Mouse (Mus musculus) ES-Bruce4 (cell line): ENCODE data around the gene Pcnp. TPM values are rescaled to one million over a fixed set of nuclear protein-coding genes. Genes with fewer than 3 reads are reported as not detected.

ENCODE experiments used
- H3K27ac ChIP-seq: 2 replicates; pipeline ENCODE4 v1.5.1; 2012; ENCODE audit warnings: low read length, inconsistent platforms; ENCODE audit not compliant: insufficient read depth
- H3K27me3 ChIP-seq: 2 replicates; pipeline ENCODE4 v1.6.1; 2012; ENCODE audit warnings: mild to moderate bottlenecking, low read length, inconsistent platforms; ENCODE audit not compliant: control insufficient read depth, poor library complexity, insufficient read depth, severe bottlenecking
- H3K36me3 ChIP-seq: 2 replicates; pipeline ENCODE4 v1.6.1; 2012; ENCODE audit warnings: inconsistent platforms, mild to moderate bottlenecking, low read length, moderate library complexity; ENCODE audit not compliant: control insufficient read depth, poor library complexity, insufficient read depth, severe bottlenecking
- H3K4me1 ChIP-seq: one replicate; pipeline ENCODE4 v1.8.1; 2011; ENCODE audit warnings: low read length; ENCODE audit not compliant: control insufficient read depth, insufficient read depth
- H3K4me3 ChIP-seq: 2 replicates; pipeline ENCODE4 v1.5.1; 2011; ENCODE audit warnings: low read depth, mild to moderate bottlenecking, low read length
- H3K9ac ChIP-seq: 2 replicates; pipeline ENCODE4 v1.6.1; 2012; ENCODE audit warnings: low read depth, mild to moderate bottlenecking, inconsistent platforms; ENCODE audit not compliant: poor library complexity, severe bottlenecking
- H3K9me3 ChIP-seq: replicated peaks from 2 replicates; pipeline ENCODE4 v1.6.1; 2012; ENCODE audit warnings: mild to moderate bottlenecking, low read length, inconsistent platforms; ENCODE audit not compliant: control insufficient read depth, poor library complexity, insufficient read depth, severe bottlenecking
- CTCF ChIP-seq: IDR thresholded peaks from one replicate; pipeline ENCODE4 v1.8.1; 2011; ENCODE audit warnings: low read depth, low read length
- EP300 ChIP-seq: IDR thresholded peaks from 2 replicates; pipeline ENCODE4 v1.6.1; 2011; ENCODE audit warnings: low read depth, low read length; ENCODE audit not compliant: insufficient read depth
- POLR2A ChIP-seq: IDR thresholded peaks from one replicate; pipeline ENCODE4 v1.8.1; 2011; ENCODE audit warnings: low read length; ENCODE audit not compliant: insufficient read depth
- polyA plus RNA-seq: library from polyadenylated mRNA; stranded (reverse); fragments of >200 nt; gene quantifications from 2 replicates; pipeline ENCODE4 v1.2.4, GENCODE M21; 2011; ENCODE audit warnings: low read depth; ENCODE audit not compliant: missing spikeins, insufficient read depth, insufficient read length

The Pcnp gene
- polyA plus RNA-seq, 1 experiment: 256 TPM

GRCm38 (mm10) chr16:56037138-56038010, 7.8 kb upstream of the Pcnp start, which contains the start of gene Trmt10c:
Gene Trmt10c, minus strand, starts transcription at chr16:56037819.
- no peaks in the 10 kb centered on the region for H3K9me3 ChIP-seq
- no peaks in the 10 kb centered on the region for H3K27me3 ChIP-seq
- H3K4me1 ChIP-seq: no peaks in the 10 kb centered on the region
- TF ChIP-seq POLR2A (peak; percentile 48), CTCF (no peak), EP300 (no peak)
- H3K36me3 ChIP-seq: peaks cover 18% of the 10 kb centered on the region
- 0 out of 2 replicates have a peak within 1 kb of the TSS, but pooled peaks have one; percentile 16 for H3K27ac ChIP-seq
- peak within 1 kb of the TSS; percentile 94 for H3K4me3 ChIP-seq
- peak within 1 kb of the TSS; percentile 84 for H3K9ac ChIP-seq

DNA sequence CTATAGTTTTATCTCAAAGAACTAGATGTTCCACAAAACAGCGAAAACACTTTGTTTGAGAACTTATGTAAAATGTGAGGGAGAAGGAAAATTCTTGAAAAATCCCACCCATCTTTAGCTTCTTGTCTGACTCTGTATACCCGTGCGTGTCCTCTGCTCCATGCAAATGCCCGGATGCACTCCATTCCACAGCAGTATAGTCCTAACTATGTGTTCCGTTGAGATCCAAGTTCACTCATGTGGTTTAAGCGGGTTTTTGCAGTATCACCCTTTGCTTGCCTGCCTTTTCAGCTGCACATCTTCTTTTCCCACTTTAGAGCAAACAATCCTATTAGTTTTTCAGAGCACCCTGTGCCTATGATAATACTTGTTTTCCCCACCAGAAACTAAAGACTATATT, 7.0 kb upstream of the Pcnp start:
- Histone ChIP-seq H3K27me3 (no peaks in the 10 kb centered on the region), H3K36me3 (peaks cover 18% of the 10 kb centered on the region), H3K4me1 (no peaks in the 10 kb centered on the region), H3K4me3 (peak overlapping the region; percentile 94), H3K9me3 (no peaks in the 10 kb centered on the region), H3K9ac (peak overlapping the region; percentile 84), H3K27ac (no peak overlapping the region)
- no peak for TF ChIP-seq POLR2A
- no peak for TF ChIP-seq CTCF
- no peak for TF ChIP-seq EP300

- peaks cover 18% of the 10 kb centered on the region for H3K36me3 ChIP-seq
- TF ChIP-seq CTCF (no peak), EP300 (no peak), POLR2A (no peak)
- no peaks in the 10 kb centered on the region for H3K4me1 ChIP-seq
- no peaks in the 10 kb centered on the region for H3K9me3 ChIP-seq
- H3K4me3 ChIP-seq: no peak overlapping the region
- H3K27ac ChIP-seq: no peak overlapping the region
- H3K9ac ChIP-seq: no peak overlapping the region
- no peaks in the 10 kb centered on the region for H3K27me3 ChIP-seq
Observed at GRCm38 (mm10) chr16:56034566-56034965, 5.0 kb upstream of the Pcnp start.

GRCm38 (mm10) chr16:56028722-56029551, 602 bp downstream of the Pcnp start:
- peak overlapping the region; percentile 90 for H3K9ac ChIP-seq
- TF ChIP-seq CTCF (no peak), EP300 (no peak), POLR2A (no peak)
- no peaks in the 10 kb centered on the region for H3K27me3 ChIP-seq
- H3K9me3 ChIP-seq: no peaks in the 10 kb centered on the region
- H3K4me3 ChIP-seq: peak overlapping the region; percentile 84
- H3K27ac ChIP-seq: no peak overlapping the region
- H3K36me3 ChIP-seq: peaks cover 22% of the 10 kb centered on the region
- no peaks in the 10 kb centered on the region for H3K4me1 ChIP-seq

DNA sequence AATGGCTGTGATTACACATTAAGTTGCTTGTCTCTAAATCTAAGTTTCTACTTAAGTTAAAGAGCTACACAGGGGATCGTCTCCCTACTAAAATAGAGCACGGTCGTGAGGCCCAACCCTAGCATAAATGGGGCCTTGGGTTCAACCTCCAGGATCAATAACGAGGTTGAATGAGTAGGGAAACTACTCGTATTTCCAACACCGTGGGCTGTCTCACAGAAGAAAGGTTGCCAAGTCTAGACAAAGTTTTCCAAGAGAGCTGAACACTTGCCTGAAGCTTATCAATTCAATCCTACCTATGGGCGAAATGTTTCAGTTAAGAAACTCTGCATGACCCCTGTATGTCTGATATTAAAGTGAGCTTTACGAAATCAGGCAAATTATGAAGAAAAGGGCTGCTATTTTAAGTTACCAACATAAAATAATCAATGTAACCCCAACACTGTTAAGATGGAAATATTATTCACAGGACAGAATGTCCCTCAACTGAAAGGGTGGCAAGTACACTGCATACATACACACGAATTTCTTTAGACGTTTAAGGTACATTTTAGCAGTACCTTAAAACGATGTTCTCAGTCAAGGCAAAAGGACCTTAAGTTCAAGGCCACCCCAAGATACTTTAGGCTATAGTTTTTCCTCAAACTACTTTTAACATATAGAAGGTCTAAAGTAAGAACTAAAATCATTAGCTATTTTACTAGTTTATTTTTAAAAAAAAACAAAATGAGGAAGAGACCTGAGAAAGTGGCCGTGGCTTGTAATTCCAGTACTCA, 1.5 kb downstream of the Pcnp start:
- Histone ChIP-seq H3K9ac (peak overlapping the region; percentile 90), H3K27ac (no peak overlapping the region), H3K9me3 (no peaks in the 10 kb centered on the region), H3K4me3 (peak overlapping the region; percentile 84), H3K27me3 (no peaks in the 10 kb centered on the region), H3K4me1 (no peaks in the 10 kb centered on the region), H3K36me3 (peaks cover 20% of the 10 kb centered on the region)
- TF ChIP-seq EP300 (no peak), CTCF (no peak), POLR2A (no peak)
